Mouse (Mus musculus) ovary, adult 18-20 months (tissue): ENCODE results near the gene Acoxl.

Experiments used
- DNase-seq: peaks from one replicate; pipeline ENCODE4 v3.0.0; 2022; ENCODE audit warnings: low spot score, mixed read lengths

Acoxl gene

DNA sequence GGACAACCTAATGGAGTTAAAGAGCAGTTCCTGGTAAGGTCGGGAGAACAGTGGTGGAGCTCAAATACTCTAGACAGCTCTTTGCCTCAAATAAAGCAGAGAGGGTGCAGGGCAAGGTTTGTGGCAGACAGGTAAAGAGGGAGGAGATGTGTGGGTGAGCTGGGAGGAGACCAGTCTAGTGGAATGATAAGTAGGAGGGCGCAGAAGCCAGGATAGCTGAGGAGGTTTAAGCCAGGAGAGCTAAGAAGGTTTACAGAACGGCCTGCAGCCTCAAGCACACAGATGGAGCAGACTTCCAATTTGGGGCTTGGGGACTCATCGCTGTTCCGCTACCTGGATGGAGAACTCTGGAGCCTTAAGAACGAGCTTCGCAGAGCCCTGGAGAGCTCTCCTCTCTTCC is at the start of gene Acoxl:
Gene Acoxl (plus strand): TSS at position 301 of the 400 bp plus-strand sequence.
- no peak for DNase-seq

DNA sequence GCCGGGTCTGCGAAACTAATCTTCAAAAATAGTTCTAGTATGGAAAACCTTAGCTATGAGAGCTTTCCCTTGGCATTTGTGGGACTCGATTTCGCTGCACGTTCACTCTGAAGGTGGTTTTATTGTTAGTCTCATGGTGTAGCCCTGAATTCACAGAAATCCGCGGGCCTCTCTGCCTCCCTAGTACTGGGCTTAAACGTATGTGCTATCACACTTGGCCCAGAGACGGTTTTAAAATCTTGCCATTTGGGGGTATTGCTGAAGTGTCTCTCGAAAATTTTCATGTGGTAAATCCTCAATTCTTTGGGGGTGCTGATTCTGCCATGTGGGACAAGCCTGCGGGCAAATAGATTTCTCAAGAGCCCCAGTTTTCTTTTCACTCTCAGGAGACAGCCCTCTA is 49.5 kb upstream of the Acoxl start:
- no peak for DNase-seq

DNA sequence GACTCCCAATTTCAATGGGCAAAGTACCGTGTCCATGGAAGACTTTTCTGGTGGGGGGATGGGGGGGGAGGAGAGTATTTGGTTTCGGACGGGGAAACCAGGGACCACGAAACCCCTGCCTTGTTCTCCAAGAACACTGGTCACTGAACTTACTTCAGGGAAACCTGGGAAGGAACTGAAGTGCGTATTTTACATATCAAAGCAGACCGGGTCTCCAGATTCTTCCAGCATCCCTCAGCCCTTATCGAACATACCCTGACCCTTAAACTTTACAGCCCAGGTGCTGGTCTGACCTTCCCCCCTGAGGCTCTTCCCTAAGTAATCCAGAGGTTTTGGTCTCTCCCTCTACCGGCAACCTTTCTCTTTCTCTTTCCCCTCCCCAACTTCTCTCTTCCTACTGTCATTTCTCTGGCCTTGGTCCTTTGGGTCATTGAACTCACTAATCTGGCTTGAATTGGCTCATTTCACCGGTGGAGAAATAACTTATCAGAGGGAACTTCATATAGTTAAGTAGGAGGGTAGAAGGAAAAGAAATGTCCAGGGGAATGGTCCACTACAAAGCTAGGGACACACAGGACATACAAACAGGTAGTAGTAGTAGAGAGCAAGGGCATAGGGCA is 48.9 kb upstream of the Acoxl start:
- DNase-seq: no peak

DNA sequence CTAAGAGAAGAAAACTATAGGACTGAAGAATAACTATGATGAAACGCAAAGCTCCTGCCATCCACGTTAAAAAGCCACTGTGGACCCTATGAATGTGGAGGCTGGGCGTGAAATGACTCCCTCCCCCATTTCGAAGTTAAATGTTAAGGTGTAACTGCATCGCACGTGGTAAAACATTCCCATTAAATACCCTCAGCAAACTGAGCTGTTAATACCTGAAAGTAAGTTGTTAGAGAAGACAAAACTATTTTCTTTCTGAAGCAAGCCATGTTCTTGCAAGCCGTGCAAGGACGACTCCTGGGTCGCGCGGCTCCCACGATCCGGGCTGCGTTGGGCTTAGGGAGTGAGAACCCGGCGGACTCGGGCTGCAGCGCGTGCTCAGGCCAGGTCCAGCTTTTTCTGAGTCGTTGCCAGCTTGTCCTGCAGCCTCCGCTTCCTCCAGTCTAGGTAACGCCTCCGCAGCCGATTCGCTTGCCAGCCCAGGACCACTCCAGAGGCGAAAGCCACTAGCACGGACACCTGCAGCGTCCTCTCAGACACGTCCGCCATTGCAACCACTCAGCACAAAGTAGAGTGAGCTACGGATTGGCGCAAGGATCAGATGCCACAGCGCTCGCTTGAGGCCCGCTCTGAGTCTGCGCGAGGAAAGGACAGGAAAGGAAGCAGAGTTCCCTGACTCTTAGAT is 46.6 kb upstream of the Acoxl start, which contains the start of gene Mtln:
Gene Mtln (minus strand): TSS at position 570 of the 685 bp plus-strand sequence.
- DNase-seq: peak; percentile 84

DNA sequence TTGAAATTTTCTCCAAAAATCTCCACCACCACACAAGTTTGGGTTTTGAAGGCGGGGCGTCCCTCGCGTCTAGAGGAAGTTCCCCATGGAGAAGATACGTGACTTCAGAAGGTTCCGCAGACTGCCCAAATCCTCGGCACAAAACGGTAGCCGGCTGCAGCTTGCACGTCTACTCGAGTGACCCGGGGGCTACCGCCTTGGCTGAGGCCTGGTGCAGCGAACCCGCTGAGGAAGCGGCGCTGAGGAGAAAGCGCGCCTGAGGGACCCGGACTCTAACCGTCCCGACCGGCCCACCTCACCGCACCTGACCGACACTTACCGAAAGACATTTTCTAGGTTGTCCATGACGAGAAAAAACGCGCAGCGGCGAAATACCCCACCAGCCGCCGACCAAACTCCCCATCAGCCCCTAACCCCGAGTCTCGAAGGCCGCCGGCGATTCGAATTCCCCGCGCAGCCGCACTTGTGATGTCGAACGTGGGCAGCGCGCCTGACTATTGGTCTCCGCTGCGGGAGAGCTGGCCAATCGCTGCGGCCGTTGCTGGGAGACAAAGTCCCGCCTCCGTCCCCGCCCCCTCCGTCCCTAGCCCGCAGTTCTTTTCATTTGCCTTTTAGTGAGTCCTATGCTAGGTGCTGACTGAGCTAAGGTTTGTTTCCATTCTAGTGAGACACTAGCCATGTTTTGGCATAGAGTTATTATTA is 7.1 kb upstream of the Acoxl start, which contains the start of gene Bub1:
Gene Bub1 (minus strand): TSS at position 465 of the 702 bp plus-strand sequence.
- DNase-seq: peak; percentile 89

DNA sequence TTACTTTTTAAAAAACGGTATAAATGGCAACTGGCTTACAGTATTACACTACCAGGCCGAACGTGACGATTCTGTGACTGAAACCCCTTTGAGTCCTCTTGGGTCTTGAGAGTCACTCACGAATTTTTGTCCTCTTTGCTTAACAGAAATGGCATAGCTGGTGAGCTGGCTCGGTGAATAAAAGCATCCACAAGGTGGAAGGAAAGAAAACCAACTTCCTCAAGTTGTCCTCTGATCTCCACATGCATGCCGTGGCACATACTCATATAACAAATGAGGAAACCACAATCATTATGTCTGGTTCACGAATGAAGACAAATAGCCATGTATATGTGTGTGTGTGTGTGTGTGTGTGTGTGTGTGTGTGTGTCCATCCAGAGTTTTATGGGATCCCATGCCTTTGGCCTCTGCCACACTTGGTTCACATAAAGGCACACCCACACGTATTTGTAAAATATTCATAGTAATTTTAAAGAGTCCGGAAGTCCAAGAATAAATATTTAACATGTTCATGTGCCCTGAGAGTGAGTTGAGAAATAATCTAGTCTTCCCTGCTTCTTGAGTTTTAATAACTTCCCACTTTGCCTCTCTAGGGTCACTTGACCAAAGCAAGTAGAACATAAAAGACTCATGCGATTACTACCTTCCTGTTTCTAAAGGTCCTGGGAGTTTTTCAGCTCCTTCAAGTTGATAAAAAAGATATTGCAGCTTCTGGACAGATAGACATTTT is 6.4 kb upstream of the Acoxl start:
- DNase-seq: no peak

DNA sequence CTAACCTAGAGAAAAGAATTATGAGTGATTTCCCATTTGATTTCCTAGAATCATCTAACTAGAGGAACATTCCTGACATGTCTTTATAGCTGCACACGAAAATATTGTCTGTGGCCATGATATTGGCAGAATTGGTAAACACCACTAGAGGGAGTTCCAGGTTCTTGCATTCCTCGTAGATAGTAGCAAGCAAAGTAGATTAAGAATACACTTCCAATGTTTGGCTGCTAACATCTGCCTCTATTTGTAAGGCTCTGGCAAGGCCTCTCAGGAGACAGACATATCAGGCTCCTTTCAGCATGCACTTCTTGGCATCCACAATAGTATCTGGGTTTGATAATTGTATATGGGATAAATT is 5.9 kb upstream of the Acoxl start:
- DNase-seq: no peak

DNA sequence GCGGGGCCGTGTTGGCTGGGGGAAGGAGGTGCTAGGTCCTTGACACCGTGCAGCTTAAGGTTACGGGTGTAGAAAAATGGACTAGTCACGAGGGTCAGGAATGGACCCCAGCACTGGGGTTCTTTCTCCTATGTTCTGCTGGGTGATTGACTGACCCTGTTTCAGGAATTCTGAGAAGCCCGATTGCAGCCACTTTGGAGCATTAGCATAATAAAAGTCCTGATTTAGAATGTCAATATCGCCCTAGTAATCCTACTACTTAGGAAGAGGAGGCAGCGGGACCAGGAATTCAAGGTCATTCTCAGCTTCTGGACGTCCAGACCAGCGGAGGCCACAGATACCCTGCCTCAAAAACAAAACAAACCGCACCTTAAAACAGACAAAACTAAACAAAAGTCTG is 749 bp downstream of the Acoxl start:
- no peak for DNase-seq

DNA sequence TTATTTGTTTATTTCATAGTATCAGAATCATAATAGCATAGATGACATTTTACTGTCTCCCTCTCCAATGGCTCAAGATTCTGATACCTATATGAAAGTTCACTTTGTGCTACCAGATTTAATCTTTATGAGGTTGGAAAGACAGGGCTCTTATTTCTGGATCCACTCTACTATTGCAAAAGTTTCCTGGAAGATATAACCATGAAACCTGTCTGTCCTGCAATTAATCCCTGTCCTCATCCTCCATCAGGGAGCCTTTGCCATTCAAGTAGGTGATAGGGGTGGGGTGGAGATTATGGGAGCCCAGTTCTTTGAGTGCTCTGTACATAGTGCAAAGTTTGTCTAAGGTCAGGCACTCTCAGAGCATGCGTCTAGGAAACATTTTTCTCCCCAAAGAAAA is 2.7 kb downstream of the Acoxl start:
- DNase-seq: no peak

DNA sequence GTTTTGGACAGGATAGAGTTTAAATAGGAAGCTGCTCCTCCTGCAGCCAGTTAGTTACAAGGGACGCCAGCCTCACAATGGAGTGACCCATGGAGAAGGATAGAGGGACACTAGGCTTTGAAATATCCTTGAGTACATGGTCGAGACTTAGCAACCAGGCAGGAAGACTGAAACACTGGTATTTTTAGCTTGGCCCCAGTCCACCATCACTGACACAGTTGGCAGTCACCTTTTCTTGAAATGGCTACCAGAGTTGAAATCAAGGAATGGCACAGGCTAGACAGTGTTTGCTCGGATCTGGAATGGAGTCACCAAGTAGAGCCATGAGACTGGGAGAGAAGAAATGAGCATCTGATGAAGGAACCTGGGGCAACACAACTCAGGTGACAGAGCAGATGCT is 3.7 kb downstream of the Acoxl start:
- no peak for DNase-seq

DNA sequence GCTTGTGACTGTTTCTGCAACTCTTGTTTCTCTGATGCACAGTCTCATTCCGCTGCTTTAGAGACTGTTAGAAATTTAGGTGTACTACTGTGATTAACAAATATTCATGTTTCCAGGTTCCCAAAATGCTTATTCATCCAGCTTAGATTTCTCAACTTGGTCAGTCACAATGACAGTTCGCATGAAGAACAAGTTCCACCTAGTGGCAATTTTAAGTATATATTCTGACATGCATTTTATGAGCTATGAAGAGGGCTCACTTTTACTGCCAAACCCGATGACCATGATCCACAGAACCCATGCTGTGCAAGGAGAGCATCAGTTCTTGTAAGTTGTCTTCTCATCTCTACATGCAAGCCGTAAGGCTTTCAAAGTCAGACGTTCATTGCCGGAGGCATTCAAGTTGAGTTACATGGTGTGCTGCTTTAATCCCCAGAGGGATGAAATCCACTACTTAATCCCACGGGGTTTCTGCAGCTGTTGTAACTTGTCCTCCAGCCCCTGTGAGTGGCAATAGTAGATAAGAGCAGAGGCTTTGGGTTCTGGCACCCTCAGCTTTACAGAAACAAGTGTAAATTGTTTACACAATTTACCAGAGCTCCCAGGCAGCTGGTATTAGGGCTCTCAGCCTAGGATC is 6.8 kb downstream of the Acoxl start:
- no peak for DNase-seq

DNA sequence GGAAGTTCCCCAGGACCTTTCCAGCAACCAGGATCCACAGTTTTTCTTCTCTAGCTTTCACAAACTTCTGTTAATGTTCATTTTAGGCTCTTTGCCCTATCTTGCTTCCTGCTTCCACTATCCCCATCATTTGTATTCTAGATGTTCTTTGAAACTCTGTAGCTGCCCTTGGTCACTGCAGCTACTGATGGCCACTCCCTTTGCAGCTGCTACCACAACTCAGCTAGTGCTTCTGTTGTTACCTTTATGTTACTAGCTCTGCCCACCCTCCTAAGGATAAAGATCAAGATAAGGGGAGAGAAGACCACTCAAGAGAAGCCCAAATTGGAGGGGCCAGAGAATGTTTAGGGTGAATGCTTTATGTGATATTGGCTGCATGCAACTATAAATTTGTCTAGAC is 7.3 kb downstream of the Acoxl start:
- DNase-seq: no peak

DNA sequence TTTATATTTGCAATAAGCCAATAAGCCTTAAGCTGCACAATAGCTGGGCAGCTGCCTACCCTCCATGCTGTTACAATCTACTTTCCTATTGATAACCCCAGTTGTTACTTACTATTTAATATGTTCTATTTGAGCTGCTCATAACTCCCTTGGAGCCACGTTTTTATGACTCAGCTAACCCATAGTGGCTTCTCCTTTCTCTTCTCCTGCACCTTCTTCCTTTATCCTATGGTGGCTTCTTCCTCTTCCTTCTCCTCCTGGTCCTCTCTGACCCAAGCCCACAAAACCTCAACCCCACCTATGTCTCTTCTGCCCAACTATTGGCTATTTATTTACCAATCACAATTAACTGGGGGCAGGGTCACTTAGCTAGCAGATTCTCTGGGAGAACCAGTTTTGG is 7.9 kb downstream of the Acoxl start:
- no peak for DNase-seq

DNA sequence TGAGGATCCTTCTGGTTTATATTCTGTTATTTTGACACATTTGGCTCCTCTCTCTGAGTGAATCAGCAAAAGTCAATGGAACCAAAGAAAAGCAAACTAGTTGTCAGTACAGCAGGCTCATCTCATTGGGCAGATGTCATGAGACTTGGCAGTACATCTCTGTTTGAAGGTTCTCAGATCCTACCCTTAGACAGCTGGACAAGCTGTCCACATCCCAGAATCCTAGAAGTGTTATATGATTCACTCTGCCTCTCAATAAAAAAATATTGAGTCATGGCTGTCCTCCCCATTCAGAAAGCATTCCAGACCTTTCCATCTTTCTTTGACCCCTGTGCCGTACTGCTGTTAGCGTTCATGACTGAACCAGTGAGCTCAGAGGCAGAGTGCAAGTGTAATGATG is 11.7 kb downstream of the Acoxl start:
- no peak for DNase-seq

DNA sequence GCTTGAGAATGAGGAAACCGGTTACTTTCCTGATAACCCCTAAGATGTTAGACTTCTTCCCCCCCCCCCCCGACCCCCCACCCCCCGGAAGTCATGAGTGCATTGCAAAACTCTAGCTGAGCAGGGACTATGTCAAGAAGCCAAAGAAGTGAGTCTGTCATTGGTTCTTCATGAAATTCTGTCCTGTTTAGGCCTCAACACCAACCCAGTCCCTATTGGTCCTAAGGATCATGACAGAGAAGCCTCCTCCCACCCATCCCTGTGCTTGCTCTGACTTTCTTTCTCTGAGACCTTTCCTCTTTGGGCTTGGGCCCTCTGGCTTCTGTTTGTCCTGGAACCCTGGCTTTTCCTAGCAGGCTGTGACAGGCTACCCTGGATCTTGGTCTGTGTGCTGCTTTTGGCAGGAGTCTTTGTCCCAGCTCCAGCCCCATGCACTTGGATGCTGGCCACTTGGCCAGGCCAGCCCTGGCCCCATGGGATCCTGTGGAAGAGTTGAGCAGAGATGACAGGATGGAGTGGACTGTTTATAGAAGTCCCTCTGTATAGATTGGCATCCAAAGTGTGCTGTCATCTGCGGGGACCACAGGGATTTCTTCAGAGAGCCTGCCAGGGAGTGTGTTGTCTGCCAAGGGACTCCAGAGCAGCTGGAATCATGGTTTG is 15.8 kb downstream of the Acoxl start:
- peak; percentile 8 for DNase-seq

DNA sequence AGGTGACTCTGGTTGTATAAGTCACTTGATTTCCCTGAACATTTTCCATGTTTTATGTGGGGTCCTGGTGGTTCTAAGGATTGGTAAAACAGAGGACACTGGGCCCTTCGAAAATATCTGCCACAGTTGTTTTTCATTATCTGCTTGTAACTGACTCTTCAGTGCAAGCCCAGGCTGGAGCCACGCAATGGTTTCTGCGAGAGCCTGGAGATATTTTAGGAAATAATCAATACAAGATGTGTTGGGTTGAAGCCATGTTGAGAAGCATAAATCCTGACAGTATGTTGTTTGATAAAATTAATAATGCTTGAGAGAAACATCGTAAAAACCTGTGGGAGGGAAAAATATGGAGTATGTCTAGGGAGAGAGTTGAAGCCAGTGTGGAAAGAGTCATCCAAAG is 25.7 kb downstream of the Acoxl start:
- no peak for DNase-seq

DNA sequence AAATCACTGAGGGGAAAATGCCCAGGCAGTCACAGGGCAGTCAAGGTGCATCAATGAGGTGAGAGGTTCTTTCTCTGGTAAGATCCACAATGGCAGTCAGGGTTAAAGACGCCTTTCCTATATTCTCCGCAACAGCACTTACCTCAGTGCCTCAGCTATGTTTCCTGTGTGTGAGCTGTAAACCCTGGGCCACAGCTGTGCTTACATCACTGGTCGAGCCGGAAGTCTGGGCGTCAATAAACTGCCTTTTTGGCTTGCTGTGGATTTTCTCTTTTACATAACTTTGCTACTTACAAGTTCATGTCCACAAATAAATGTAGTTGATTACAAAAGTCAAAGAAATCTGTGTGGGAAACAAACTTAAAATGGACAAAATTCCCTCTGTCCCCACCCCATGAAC is 42.4 kb downstream of the Acoxl start:
- no peak for DNase-seq

DNA sequence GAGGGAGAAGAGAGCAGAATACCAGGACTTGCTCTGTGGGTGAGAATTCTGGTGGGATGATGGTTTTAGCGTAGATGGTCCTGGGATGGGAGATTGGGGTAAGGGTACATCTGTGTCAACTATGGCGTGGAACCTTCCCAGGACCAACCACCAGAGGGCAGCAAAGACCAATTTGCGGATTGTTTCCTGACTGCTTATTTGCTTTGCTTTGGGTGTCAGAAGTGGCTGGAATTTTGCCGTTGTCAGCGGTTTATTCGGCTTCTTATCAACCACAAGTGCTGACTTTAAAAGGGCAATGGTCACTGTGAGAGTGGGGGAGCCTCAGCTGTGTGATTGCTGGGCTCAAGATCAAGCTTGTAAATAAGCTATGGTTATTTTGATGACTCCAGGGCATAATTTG is 50.8 kb downstream of the Acoxl start:
- DNase-seq: peak; percentile 68

DNA sequence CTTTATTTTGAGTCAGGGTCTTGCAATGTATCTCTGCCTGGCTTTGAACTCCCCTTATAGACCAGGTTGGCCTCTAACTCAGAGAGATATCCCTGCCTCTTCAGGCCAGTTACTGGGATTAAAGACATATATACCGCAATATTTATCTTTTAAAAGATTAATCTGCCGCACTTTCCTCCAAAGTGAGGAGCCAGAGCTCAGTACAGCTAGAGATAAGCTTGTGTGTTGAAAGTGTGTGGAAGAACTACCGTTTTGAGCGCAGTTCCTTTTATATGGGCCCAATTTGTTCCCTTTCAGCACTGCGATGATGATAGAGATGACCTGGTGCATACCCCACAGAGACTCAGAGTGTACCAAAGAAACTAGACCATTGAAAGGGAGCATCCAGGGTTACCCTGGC is 51.3 kb downstream of the Acoxl start:
- no peak for DNase-seq

DNA sequence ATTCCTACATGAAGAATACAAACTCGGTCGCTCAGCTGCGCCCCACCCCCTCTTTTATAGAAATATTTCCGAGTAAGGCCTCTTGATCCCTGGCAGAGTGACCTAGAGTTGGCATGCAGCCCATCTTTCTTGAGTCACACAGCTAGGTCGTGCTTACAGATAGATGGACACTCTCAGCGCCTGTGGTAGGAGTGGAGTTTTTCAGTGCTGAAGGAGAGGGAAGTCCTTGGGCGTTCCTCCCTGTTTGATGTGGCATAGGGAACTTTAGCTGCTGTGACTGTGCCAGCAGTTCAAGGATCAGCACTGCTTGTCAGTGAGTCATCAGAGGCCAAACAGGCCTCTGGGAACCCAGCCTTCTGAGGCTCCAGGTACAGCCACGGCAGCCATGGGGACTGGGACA is 51.9 kb downstream of the Acoxl start:
- DNase-seq: peak; percentile 64

DNA sequence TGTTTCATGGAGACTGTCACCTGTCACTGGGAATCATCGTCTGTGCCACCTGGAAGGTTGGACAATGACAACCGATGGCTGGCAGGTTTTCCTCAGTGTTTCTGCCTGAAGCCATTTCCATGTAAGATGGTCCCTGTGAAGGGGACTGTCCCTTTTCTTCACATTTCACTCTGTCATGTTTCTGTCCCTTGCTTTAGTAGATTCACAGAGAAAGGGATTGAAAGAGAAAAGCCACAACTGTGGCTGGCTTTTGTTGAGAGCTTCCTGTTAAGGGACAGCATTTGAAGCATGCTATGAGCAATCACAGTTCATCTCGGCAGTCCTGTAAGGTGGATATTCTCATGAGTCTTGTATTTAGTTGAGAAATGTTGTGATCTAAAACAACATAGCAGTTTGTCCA is 52.4 kb downstream of the Acoxl start:
- no peak for DNase-seq

DNA sequence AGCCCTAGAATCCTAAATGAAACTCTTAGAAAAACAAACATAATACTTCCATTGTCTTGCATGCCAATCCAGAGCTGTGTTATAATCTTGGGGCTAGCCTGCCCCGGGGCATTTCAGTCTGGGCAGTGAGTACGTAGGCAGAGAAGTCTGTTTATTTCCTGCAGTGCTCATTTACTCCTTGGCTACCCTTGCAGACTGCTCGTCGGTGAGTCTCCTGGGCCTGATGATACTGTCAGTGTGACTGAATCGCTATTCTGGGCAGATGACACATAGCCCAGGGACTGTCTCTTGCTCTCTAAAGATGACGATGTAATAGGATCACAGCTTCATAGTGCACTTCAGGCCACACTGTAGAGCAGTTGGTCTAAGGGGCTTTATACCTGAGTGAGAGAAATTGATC is 56.2 kb downstream of the Acoxl start:
- DNase-seq: no peak
